Mouse (Mus musculus) gastrocnemius, postnatal 25 days (tissue): ENCODE results near the gene Ggcx. TPM values are rescaled to one million over a fixed set of nuclear protein-coding genes. Genes with fewer than 3 reads are reported as not detected.
A peak's percentile ranks its signal among the peaks of the same experiment; 100 is the strongest.

ENCODE experiments used
- DNase-seq: peaks from one replicate; pipeline ENCODE4 v3.0.0; 2022
- total RNA-seq, 2 experiments: library from RNA; stranded (reverse); gene quantifications; 1 replicate in 1 of 2; 2 replicates in 1 of 2; pipeline ENCODE4 v1.2.3; 2021

Ggcx gene
- total RNA-seq, 2 experiments from 2014 or later: 12.3 to 16.4 TPM

- DNase-seq: no peak
These were observed 26.3 kb upstream of the Ggcx start for GRCm38 (mm10) chr6:72387816-72388215.

- no peak for DNase-seq
These were observed 25.8 kb upstream of the Ggcx start for GRCm38 (mm10) chr6:72388266-72388665.

DNA sequence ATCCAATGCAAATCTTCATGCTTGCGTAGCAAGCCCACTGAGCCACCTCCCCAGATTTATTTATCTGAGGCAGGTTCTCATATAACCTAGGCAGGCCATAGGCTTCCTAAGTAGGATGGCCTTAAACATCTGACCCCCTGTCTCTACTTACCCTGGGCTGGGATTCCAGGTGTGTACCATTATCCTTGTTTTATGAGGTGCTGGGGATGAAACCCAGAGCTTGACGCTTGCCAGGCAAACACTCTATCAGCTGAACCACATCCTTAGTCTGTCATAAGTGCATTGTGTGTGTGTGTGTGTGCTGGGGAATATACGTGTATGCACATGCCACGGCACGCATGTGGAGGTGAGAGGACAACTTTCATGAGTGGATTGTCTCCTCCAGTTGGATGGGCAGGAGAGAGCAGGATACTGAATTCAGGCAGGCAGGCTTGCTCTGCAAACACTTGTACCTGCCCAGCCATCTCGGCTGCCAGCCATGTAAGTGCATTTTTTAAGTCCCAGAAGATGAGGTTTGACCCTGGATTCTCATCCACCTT, 25.2 kb upstream of the Ggcx start:
- DNase-seq: no peak

DNA sequence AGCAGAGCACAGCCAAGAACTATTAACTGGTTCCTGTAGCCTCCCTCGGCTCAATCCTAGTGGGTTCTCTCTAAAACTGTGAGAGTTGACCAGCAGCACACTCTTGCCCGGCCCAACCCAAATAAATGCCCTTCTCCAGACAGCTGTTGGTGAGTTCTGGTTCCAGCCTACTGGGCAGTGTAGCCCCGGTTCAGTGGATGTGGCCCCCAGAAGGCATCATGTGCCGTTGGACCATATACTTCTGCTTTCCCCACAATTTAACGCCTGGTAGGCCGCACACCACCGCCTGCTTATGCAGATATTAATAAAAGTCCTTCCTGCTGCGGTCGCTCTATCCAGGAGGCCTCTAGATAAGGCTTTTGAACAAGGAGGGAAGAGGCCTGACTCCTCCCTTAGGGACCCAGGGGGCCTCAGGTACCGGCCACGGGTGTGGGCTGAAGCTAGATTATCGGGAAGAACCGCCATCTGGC, 24.6 kb upstream of the Ggcx start:
- peak; percentile 19 for DNase-seq

DNA sequence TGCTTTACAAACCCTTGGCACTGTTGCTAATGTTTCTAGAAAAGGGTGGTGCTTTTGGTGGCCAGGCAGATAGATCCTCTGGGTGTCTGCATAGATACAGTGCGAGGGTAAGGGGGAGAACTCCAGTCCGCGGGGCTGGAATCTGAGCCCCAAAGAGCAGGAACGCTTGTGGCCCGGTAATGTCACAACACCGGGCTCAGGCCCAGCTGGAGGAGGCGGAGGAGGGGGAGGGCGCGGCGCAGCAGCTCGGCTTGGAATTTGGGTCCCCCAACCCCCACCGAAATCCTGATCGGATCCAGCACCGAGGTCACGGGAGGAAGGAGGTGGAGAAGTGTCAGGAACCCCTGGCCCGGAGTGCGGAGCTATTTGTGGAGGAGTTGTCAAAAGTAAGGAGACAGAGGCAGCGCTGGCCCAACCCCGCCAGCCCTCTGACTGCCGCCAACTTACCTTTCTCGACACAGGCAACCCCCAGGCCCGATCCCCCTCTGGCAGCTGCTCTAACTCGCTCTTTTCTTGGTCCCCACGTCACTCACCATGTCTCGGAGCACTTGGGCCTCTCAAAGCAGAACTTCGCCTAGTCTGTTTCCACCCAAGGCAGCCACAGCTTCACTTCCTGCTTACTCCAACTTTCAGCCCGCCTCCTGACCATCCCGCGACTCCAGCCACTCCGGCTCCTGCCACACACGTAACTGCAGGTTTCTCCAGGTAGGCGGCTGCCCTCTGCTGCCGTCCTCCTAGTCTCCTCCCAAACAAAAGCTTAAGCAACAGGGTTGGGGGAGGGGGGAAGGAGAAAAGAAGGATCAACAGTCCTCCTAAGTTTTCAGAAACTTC, 24.0 kb upstream of the Ggcx start, which contains the start of gene Vamp8:
Gene Vamp8, minus strand, starts transcription at position 763 of the 831 bp plus-strand sequence.
- DNase-seq: peak; percentile 90

DNA sequence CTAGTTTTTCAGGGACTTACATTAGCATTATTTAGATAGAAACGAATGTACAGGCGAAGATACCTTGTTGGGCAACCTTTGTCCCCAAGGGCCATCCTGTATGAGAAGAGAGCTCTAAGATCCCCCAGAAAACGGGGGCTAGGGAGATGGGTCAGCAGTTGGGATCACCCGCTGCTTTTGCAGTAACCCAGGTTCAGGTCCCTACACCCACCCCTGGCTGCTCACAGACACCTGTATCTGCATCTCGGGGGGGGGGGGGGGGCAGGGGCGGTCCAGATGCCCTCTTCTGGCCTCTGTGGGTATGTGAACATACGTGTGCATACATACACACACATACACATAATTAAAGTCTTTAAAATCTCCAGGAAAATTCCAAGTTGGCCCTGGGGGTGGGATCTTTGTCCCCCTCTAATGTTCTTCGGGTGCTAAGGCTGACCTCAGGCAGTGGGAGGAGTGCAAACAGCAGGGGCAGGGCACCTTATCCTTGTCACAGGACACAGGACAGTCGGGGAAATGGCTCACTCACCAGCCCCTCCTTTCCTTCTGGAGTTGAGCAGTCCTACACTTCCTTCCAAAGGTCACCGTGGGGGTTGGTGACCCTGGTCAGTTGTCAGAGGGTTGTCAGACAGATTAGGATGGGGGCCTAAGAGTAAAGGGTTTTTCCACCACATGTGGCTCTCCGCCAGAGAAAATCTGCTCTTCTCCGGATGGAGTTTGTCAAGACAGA, 23.1 kb upstream of the Ggcx start:
- DNase-seq: peak; percentile 48

GRCm38 (mm10) chr6:72392341-72392740, 21.8 kb upstream of the Ggcx start:
- DNase-seq: no peak

DNA sequence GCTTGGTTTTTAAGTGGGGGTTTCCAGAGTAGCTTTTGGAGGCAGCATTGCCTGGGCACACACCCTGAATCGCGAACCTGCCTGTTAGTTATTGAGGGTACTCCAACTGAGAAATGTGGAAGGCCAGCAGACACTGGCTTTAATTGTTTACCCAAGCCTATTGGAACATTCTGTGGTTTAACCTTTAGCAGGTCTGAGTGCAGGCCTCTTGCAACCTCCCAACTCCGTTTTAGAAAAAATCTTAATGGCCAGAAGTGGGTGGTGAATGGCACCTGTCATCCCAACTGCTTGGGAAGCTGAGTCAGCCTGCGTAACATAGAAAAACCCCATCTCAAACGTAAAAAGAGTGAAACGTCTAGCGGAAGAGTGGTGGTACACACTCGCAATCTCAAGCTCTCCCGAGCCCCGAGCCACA, 17.3 kb upstream of the Ggcx start:
- no peak for DNase-seq

DNA sequence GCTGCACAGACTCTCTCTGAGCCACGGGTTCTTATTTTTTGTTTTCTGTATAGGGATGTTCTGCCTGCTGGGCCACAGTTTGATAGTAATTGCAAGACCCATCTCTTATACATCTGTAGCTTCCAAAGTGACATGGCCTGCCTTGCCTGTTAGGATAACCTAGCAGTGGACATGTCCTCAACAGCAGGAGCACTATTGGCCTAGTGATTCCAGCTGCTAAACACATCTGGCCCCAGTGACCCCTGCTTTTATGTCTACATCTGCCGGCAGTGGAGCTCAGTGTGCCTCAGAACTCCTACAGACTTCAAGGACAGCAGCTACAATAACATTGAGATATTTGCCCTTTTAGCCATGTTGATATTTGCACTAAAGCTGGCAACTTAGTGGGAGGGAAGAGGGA, 14.1 kb upstream of the Ggcx start:
- no peak for DNase-seq

DNA sequence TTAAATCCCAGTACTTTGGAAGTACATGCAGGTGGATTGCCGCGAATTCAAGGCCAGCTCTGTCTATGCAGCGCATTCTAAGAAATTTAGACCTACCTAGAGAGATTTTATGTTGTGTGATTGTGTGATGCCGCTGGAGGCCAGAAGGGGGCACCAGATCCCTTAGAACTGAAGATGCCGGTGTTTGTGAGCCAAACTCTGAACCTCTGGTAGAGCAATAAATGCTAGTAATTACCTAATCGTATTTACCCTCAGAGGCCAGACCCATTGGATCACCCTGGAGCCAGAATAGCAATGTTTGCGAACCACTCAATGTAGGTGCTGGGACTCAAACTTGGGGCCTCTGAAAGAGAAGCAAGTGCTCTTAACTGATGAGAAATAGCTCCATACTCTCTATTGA, 12.2 kb upstream of the Ggcx start:
- peak; percentile 36 for DNase-seq

- no peak for DNase-seq
These were observed 8.8 kb upstream of the Ggcx start for GRCm38 (mm10) chr6:72405356-72405755.

GRCm38 (mm10) chr6:72407119-72407518, 7.0 kb upstream of the Ggcx start:
- peak; percentile 58 for DNase-seq

DNA sequence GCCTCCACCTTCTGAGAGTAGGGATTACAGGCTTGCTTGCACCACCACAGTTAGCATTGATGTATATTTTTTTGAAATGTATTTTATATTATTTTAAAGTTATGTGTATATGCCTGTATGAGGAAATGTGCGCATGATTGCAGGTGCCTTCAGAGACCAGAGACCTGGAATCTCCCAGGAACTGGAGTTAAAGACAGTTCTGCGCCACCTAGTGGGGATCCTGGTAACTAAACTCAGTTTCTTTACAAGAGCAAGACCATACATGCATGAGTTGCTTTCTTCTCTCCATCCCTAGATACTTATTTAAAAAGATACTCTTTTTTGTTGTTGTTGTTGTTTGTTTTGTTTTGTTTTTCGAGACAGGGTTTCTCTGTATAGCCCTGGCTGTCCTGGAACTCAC, 4.5 kb upstream of the Ggcx start:
- no peak for DNase-seq

DNA sequence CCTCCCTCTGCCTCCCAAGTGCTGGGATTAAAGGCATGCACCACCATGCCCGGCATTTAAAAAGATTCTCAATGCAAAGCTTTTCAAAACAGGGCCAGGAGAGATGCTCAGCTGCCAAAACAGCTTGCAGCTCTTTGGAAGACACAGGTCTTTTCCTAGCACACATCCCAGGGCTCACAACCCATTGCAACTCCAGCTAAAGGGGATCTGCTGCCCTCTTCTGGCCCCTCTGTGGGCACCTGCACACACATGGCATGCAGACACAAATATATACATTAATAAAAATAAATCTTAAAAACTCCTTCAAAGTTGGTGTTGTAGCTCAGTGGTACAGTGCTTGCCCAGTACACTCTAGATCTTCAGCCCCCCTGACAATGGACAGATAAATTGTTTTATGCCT, 4.1 kb upstream of the Ggcx start:
- no peak for DNase-seq

DNA sequence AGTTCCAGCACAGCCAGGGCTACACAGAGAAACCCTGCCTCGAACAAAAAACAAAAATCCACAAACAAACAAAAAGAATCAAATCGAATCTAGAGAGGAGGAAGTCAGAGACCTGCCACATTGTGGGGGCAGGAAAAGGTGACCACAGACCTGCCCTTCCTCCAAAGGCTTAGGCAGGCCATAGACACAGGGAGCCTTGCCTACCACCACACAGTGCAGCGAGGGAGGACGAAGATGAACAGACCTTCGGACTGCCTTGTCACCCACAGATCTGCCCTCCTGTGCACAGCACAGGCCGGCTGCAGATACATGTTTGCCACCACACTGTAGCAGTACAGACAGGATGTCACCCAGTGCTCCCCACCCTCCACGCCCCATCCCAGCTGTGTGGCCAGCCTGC, 3.6 kb upstream of the Ggcx start:
- no peak for DNase-seq

DNA sequence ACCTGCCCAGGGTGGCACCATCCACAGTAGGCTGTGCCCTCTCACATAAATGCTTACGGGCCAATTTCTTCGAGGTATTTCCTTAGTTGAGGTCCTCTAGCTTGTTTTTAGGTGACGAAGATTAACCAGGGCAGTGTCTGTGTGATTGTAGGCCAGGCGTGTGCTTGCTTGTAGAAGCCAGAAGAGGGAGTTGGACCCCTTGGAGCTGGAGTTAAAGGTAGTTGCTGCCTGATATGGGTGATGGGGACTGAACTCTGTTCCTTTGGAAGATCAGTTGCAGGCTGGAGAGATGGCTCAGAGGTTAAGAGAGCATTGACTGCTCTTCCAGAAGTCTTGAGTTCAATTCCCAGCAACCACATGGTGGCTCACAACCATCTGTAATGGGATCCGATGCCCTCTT, 1.1 kb downstream of the Ggcx start:
- DNase-seq: no peak

DNA sequence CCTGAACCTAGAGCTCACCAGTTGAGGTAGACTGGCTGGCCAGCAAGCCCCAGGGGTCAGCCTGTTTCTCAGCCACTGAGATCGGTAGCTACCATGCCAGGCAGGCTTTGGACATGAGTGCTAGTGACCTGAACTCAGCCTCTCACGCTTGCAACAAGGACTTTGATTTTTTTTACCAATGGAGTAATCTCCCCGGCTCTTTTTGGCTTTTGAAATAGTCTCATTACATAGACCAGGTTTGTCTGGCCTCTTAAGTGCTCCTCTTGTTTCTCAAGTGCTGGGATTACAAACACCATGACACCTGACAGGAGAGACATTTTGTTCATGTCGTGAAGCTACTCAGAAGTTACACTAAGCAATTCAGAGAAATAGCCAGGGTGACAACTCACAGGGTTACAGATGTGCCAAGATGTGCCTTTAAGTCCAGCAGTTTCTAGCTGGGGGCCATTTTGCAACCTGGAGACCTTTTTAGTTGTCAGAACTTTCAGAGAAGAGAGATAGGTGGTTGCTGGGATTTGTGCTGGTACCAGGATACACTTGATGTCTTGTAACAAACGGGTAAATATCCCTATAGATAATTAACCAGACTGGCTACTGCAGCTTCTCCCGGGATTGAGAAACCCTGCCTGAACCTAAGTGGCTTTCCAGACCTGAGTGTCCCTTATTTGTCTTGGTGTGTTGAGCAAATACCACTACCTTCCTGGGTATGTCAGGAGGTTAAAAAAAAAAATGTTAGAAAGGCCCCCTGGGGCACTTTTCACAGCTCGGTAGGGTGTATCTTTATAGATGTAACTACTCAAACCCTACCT, 2.1 kb downstream of the Ggcx start:
- no peak for DNase-seq

DNA sequence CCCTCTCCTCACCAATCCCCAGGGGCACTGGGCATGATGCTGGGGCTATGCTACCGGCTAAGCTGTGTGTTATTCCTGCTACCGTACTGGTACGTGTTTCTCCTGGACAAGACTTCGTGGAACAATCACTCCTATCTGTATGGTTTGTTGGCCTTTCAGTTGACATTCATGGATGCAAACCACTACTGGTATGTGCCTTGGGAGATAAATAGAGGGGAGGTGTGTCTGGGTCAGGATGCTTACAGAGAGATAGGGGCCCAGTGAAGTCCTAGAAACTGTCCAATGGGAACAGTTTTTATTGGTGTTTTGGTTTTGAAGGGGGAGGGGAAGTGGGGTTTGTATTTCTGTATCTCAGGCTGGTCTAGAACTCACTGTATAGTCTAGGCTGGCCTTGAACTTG, 4.2 kb downstream of the Ggcx start:
- no peak for DNase-seq

DNA sequence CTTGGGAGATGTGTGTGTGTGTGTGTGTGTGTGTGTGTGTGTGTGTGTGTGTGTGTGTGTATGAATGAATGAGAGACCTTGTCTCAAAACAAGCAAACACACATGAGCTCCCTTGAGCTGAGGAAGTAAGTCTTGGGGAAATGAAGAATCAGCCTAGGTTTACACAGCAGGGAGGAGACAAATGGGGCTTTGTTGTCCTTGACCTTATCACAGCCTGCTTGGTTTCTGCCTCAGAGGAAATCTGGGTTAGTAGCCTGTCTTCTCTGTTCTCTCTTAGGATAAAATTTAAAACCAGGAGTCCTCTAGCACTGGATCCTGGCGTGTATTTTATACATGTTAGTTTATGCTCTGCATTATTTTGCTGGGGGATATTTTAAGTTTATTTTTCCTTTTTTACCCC, 5.7 kb downstream of the Ggcx start:
- no peak for DNase-seq

GRCm38 (mm10) chr6:72420901-72421300, 6.8 kb downstream of the Ggcx start:
- DNase-seq: no peak

- no peak for DNase-seq
These were observed 11.5 kb downstream of the Ggcx start for GRCm38 (mm10) chr6:72425646-72426045.

- DNase-seq: peak; percentile 45
These were observed 13.9 kb downstream of the Ggcx start for GRCm38 (mm10) chr6:72428036-72428435.
